In the genomic region with DNA sequence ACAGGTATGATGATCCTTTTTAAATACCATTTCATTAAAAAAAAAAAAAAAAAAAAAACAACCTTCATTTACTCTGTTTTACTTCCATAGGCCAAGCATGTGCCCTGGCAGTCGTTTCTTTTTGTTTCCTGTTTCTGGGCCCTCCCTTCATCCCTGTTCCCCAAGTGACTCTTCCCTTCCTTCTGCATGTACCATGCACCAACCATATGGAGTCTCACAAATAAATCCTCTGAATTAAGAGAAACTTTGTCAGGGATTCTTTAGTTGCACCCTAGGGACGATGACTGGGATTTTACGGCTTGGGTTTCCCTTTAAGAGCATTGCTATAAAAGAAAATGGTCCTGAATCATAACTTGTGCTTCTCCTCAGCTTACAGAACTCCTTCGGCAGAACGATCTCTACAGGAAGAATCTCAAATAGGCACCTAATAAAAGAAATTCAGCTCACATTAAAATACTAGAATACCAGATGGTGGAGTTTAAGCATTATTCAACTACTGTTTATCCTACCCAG, we compare ENCODE assay signal across 19 mouse cellular contexts.
DNase-seq lines count a peak whose midpoint lies in the region; ATAC-seq and TF ChIP-seq lines count a peak whose summit lies in the region.
"Had no signal": no experiment of that assay in that cellular context is flagged by ENCODE, and none has a peak within 500 bp of the region (broad histone marks: within the 10 kb centered on the region; RNA-seq: fewer than 3 reads in every experiment).

No protein-coding gene starts in this region.

- POLR2A ChIA-PET in Patski (lab: Charles Lee) = no interaction called here

- DNase-seq in embryonic facial prominence, embryonic 10.5 days (ENCODE audit: low spot score) = no peak
- DNase-seq in layer of hippocampus, adult 2 months (ENCODE audit: low spot score in 2 of 2) = no peak
- no peak for DNase-seq in layer of hippocampus, postnatal 10 days (ENCODE audit: low spot score in 2 of 2)
- no peak for DNase-seq in Patski (ENCODE audit: low read depth, low spot score)
- DNase-seq in mesoderm, embryonic 11.5 days (ENCODE audit: low read depth, low spot score) = peak; percentile 24
- no peak for DNase-seq in hindbrain, embryonic 14.5 days (ENCODE audit: low spot score)
- no peak for DNase-seq in lung, postnatal 10 days
- DNase-seq: adrenal gland, postnatal 25 days; cerebellum, adult 2 months; gastrocnemius, postnatal 25 days; kidney, postnatal 14 days; right cerebral cortex, postnatal 4 days had no signal

- no peak overlapping the region for H3K4me3 ChIP-seq in embryonic facial prominence, embryonic 13.5 days
- H3K4me3 ChIP-seq in embryonic facial prominence, embryonic 10.5 days = no peak overlapping the region
- H3K4me3 ChIP-seq in layer of hippocampus, adult 2 months = no peak overlapping the region
- no peak overlapping the region for H3K4me3 ChIP-seq in hindbrain, embryonic 14.5 days (replicated peaks; ENCODE audit: low read length)
- H3K4me3 ChIP-seq: embryonic facial prominence, embryonic 12.5 days; megakaryocyte, embryonic 14.5 days had no signal

- H3K4me1 ChIP-seq in embryonic facial prominence, embryonic 13.5 days = peaks cover 13% of the 10 kb centered on the region; the same call in 1 of the 2 replicates
- peaks cover 11% of the 10 kb centered on the region for H3K4me1 ChIP-seq in embryonic facial prominence, embryonic 10.5 days
- peaks cover 4% of the 10 kb centered on the region; the same call in 1 of the 2 replicates for H3K4me1 ChIP-seq in hindbrain, embryonic 14.5 days (replicated peaks; ENCODE audit: control insufficient read depth, insufficient read depth, low read length)

- in situ Hi-C loops in Patski (cut with MboI; ENCODE audit: low pct_unique_long_range_greater_than_20kb) = no loop called here

- no peak overlapping the region for H3K9ac ChIP-seq in embryonic facial prominence, embryonic 13.5 days
- H3K9ac ChIP-seq in hindbrain, embryonic 14.5 days = no peak overlapping the region
- H3K9ac ChIP-seq: embryonic facial prominence, embryonic 12.5 days; liver, embryonic 14.5 days had no signal

- H3K27ac ChIP-seq in embryonic facial prominence, embryonic 13.5 days = peak overlapping the region; percentile 75; the same call in 1 of the 2 replicates
- no peak overlapping the region for H3K27ac ChIP-seq in embryonic facial prominence, embryonic 10.5 days (replicated peaks)
- peak overlapping the region; percentile 33; the same call in 1 of the 2 replicates for H3K27ac ChIP-seq in layer of hippocampus, adult 2 months
- no peak overlapping the region for H3K27ac ChIP-seq in hindbrain, embryonic 14.5 days
- H3K27ac ChIP-seq: liver, embryonic 14.5 days had no signal

- peak overlapping the region; percentile 39 for H3K4me2 ChIP-seq in embryonic facial prominence, embryonic 13.5 days
- no peak overlapping the region for H3K4me2 ChIP-seq in hindbrain, embryonic 14.5 days (replicated peaks)
- H3K4me2 ChIP-seq: heart, embryonic 11.5 days had no signal

- no peaks in the 10 kb centered on the region for H3K27me3 ChIP-seq in embryonic facial prominence, embryonic 13.5 days
- H3K27me3 ChIP-seq in embryonic facial prominence, embryonic 10.5 days (replicated peaks; ENCODE audit: low read depth, poor library complexity, severe bottlenecking) = no peaks in the 10 kb centered on the region
- H3K27me3 ChIP-seq in Patski = peaks cover 5% of the 10 kb centered on the region
- no peaks in the 10 kb centered on the region for H3K27me3 ChIP-seq in hindbrain, embryonic 14.5 days (ENCODE audit: control insufficient read depth, insufficient read depth, low read length)
- H3K27me3 ChIP-seq: embryonic facial prominence, embryonic 12.5 days; megakaryocyte, embryonic 14.5 days had no signal

- H3K36me3 ChIP-seq in embryonic facial prominence, embryonic 13.5 days = no peaks in the 10 kb centered on the region
- no peaks in the 10 kb centered on the region for H3K36me3 ChIP-seq in embryonic facial prominence, embryonic 10.5 days (replicated peaks)
- no peaks in the 10 kb centered on the region for H3K36me3 ChIP-seq in hindbrain, embryonic 14.5 days (replicated peaks; ENCODE audit: control insufficient read depth, insufficient read depth)
- H3K36me3 ChIP-seq: embryonic facial prominence, embryonic 12.5 days had no signal

- WGBS in embryonic facial prominence, embryonic 13.5 days = 41% methylated on average over 5 of the region's 5 CpGs
- WGBS in embryonic facial prominence, embryonic 10.5 days = 79% methylated on average over 5 of the region's 5 CpGs
- 84% methylated on average over 5 of the region's 5 CpGs for WGBS in hindbrain, embryonic 14.5 days

- 0 out of 2 replicates have a peak, but pooled peaks cover 4% of the 10 kb centered on the region for H3K9me3 ChIP-seq in embryonic facial prominence, embryonic 13.5 days
- H3K9me3 ChIP-seq in embryonic facial prominence, embryonic 10.5 days = no peaks in the 10 kb centered on the region
- H3K9me3 ChIP-seq in hindbrain, embryonic 14.5 days (ENCODE audit: control insufficient read depth, low read length) = no peaks in the 10 kb centered on the region
- H3K9me3 ChIP-seq: embryonic facial prominence, embryonic 12.5 days had no signal

- CTCF ChIA-PET in Patski (lab: Charles Lee) = interaction anchor here (1.0 kb wide), 1 partner anchor 26 kb away, joined by 3 read pairs; no protein-coding TSS in a partner anchor

- no peak for TF ChIP-seq CTCF in layer of hippocampus, adult 2 months (conservative IDR thresholded peaks at IDR 0.05)
- TF ChIP-seq CTCF in Patski (IDR thresholded peaks at IDR 0.05) = no peak

- no peak for ATAC-seq in embryonic facial prominence, embryonic 13.5 days (ENCODE audit: insufficient number of reproducible peaks, insufficient read depth, low FRiP score, low TSS enrichment, low read depth)
- ATAC-seq in Patski = peak; percentile 55
- no peak for ATAC-seq in hindbrain, embryonic 14.5 days (ENCODE audit: low FRiP score)
- ATAC-seq: hindbrain, embryonic 16.5 days; intestine, postnatal 0 days had no signal

Comparison
In these comparisons a context has a peak if more than half of its experiments do, and no peak if none do; other contexts are left out.
1. H3K27ac ChIP-seq: peak in embryonic facial prominence, embryonic 13.5 days (single experiment) and layer of hippocampus, adult 2 months (single experiment); none in embryonic facial prominence, embryonic 10.5 days (single experiment) and hindbrain, embryonic 14.5 days (single experiment).